Mouse (Mus musculus): ENCODE results near the gene Btbd3.

Btbd3 gene

GRCm38 (mm10) chr2:138388591-138388990, 132.2 kb downstream of the Btbd3 start:
- no peak for DNase-seq (ENCODE audit: low spot score)

GRCm38 (mm10) chr2:138403046-138403445, 146.7 kb downstream of the Btbd3 start:
- DNase-seq (ENCODE audit: low spot score): no peak

GRCm38 (mm10) chr2:138405753-138406528, 149.6 kb downstream of the Btbd3 start:
- DNase-seq (ENCODE audit: low spot score): peak; percentile 66

- DNase-seq (ENCODE audit: low spot score): peak; percentile 20
Observed at GRCm38 (mm10) chr2:138406703-138407102, 150.3 kb downstream of the Btbd3 start.

- DNase-seq (ENCODE audit: low spot score): no peak
Observed at GRCm38 (mm10) chr2:138412537-138412936, 156.2 kb downstream of the Btbd3 start.

GRCm38 (mm10) chr2:138422321-138422720, 166.0 kb downstream of the Btbd3 start:
- DNase-seq (ENCODE audit: low spot score): no peak

- DNase-seq (ENCODE audit: low spot score): no peak
Observed at GRCm38 (mm10) chr2:138431991-138432390, 175.6 kb downstream of the Btbd3 start.

GRCm38 (mm10) chr2:138446466-138446865, 190.1 kb downstream of the Btbd3 start:
- no peak for DNase-seq (ENCODE audit: low spot score)

GRCm38 (mm10) chr2:138446943-138447342, 190.6 kb downstream of the Btbd3 start:
- no peak for DNase-seq (ENCODE audit: low spot score)

GRCm38 (mm10) chr2:138447681-138448080, 191.3 kb downstream of the Btbd3 start:
- DNase-seq (ENCODE audit: low spot score): no peak

GRCm38 (mm10) chr2:138468046-138468572, 211.7 kb downstream of the Btbd3 start:
- no peak for DNase-seq (ENCODE audit: low spot score)

GRCm38 (mm10) chr2:138473407-138473806, 217.0 kb downstream of the Btbd3 start:
- no peak for DNase-seq (ENCODE audit: low spot score)

- no peak for DNase-seq (ENCODE audit: low spot score)
Observed at GRCm38 (mm10) chr2:138476486-138476885, 220.1 kb downstream of the Btbd3 start.

GRCm38 (mm10) chr2:138477278-138477677, 220.9 kb downstream of the Btbd3 start:
- DNase-seq (ENCODE audit: low spot score): no peak

GRCm38 (mm10) chr2:138482541-138482940, 226.2 kb downstream of the Btbd3 start:
- no peak for DNase-seq (ENCODE audit: low spot score)

GRCm38 (mm10) chr2:138484871-138485270, 228.5 kb downstream of the Btbd3 start:
- no peak for DNase-seq (ENCODE audit: low spot score)

- no peak for DNase-seq (ENCODE audit: low spot score)
Observed at GRCm38 (mm10) chr2:138490688-138491405, 234.5 kb downstream of the Btbd3 start.

- DNase-seq (ENCODE audit: low spot score): no peak
Observed at GRCm38 (mm10) chr2:138492176-138492575, 235.8 kb downstream of the Btbd3 start.

- DNase-seq (ENCODE audit: low spot score): no peak
Observed at GRCm38 (mm10) chr2:138503866-138504380, 247.6 kb downstream of the Btbd3 start.

- DNase-seq (ENCODE audit: low spot score): no peak
Observed at GRCm38 (mm10) chr2:138515531-138515930, 259.2 kb downstream of the Btbd3 start.

- DNase-seq (ENCODE audit: low spot score): no peak
Observed at GRCm38 (mm10) chr2:138528461-138528860, 272.1 kb downstream of the Btbd3 start.

- no peak for DNase-seq (ENCODE audit: low spot score)
Observed at GRCm38 (mm10) chr2:138531160-138531967, 275.0 kb downstream of the Btbd3 start.

All from retina, embryonic 14.5 days (tissue).